Mouse (Mus musculus): ENCODE results near the gene Rdh11. TPM values are rescaled to one million over a fixed set of nuclear protein-coding genes. Genes with fewer than 3 reads are reported as not detected.
A peak's percentile ranks its signal among the peaks of the same experiment; 100 is the strongest.

Rdh11 gene
- polyA plus RNA-seq, 1 experiment from 2014 or later = 22.2 TPM

- no peak for DNase-seq (ENCODE audit: low spot score)
- Histone ChIP-seq H3K27me3 (ENCODE audit: low read depth, poor library complexity, severe bottlenecking) (peaks cover 59% of the 10 kb centered on the region), H3K4me1 (peaks cover 12% of the 10 kb centered on the region), H3K27ac (no peak overlapping the region), H3K9me3 (replicated peaks) (no peaks in the 10 kb centered on the region), H3K36me3 (no peaks in the 10 kb centered on the region), H3K4me3 (peak overlapping the region; percentile 57; the same call in 1 of the 2 replicates)
- 34% methylated on average over 5 of the region's 5 CpGs for WGBS
Observed at GRCm38 (mm10) chr12:79131706-79132460, 60.2 kb downstream of the Rdh11 start.

- H3K4me3 ChIP-seq = peak overlapping the region; percentile 57
- under 1% methylated on average over 22 of the region's 22 CpGs for WGBS
- no peak overlapping the region for H3K27ac ChIP-seq
- peaks cover 12% of the 10 kb centered on the region for H3K4me1 ChIP-seq
- H3K36me3 ChIP-seq = no peaks in the 10 kb centered on the region
- H3K27me3 ChIP-seq (ENCODE audit: low read depth, poor library complexity, severe bottlenecking) = peaks cover 59% of the 10 kb centered on the region
- DNase-seq (ENCODE audit: low spot score) = peak; percentile 52
- H3K9me3 ChIP-seq (replicated peaks) = no peaks in the 10 kb centered on the region
Observed at GRCm38 (mm10) chr12:79131178-79131675, 60.9 kb downstream of the Rdh11 start.

GRCm38 (mm10) chr12:79130299-79131177 lies 61.6 kb downstream of the Rdh11 start, which contains the start of gene Arg2:
Arg2 (plus strand) TSS chr12:79130777.
- H3K9me3 ChIP-seq (replicated peaks) = no peaks in the 10 kb centered on the region
- H3K36me3 ChIP-seq = no peaks in the 10 kb centered on the region
- WGBS = under 1% methylated on average over 47 of the region's 47 CpGs
- H3K4me3 ChIP-seq = peak within 1 kb of the TSS; percentile 57
- H3K27me3 ChIP-seq (ENCODE audit: low read depth, poor library complexity, severe bottlenecking) = peaks cover 59% of the 10 kb centered on the region
- H3K4me1 ChIP-seq = peaks cover 12% of the 10 kb centered on the region
- peak; percentile 82 for DNase-seq (ENCODE audit: low spot score)
- H3K27ac ChIP-seq = no peak within 1 kb of the TSS

Other genes with a start within 250 kb of the Rdh11 start
- 1.3 and 2.3 TPM in 2 replicates for gene Tmem229b, start 184.7 kb downstream of the Rdh11 start, polyA plus RNA-seq (2016; fragmentation: Nextera tagmentation; extraction: Ambion mirVana)
- gene Plekhh1, start 163.1 kb downstream of the Rdh11 start, polyA plus RNA-seq (2016; fragmentation: Nextera tagmentation; extraction: Ambion mirVana) = 3.3 and 4.3 TPM in 2 replicates
- gene Pigh, start 102.6 kb downstream of the Rdh11 start, polyA plus RNA-seq (2016; fragmentation: Nextera tagmentation; extraction: Ambion mirVana) = 28.4 and 34.4 TPM in 2 replicates
- gene Arg2, start 61.5 kb downstream of the Rdh11 start, polyA plus RNA-seq (2016; fragmentation: Nextera tagmentation; extraction: Ambion mirVana) = 0.20 and 0.26 TPM in 2 replicates
- gene Vti1b, start 19.6 kb downstream of the Rdh11 start, polyA plus RNA-seq (2016; fragmentation: Nextera tagmentation; extraction: Ambion mirVana) = 91.8 and 99.8 TPM in 2 replicates
- 1.9 and 2.6 TPM in 2 replicates for gene Rdh12, start 16.6 kb upstream of the Rdh11 start, polyA plus RNA-seq (2016; fragmentation: Nextera tagmentation; extraction: Ambion mirVana)
- gene Zfyve26, start 104.0 kb upstream of the Rdh11 start, polyA plus RNA-seq (2016; fragmentation: Nextera tagmentation; extraction: Ambion mirVana) = 14.5 and 18.2 TPM in 2 replicates
- 6.0 and 7.4 TPM in 2 replicates for gene Rad51b, start 105.0 kb upstream of the Rdh11 start, polyA plus RNA-seq (2016; fragmentation: Nextera tagmentation; extraction: Ambion mirVana)

All from limb, embryonic 10.5 days (tissue).